ENCODE assay signal across 8 mouse cellular contexts in the genomic region with DNA sequence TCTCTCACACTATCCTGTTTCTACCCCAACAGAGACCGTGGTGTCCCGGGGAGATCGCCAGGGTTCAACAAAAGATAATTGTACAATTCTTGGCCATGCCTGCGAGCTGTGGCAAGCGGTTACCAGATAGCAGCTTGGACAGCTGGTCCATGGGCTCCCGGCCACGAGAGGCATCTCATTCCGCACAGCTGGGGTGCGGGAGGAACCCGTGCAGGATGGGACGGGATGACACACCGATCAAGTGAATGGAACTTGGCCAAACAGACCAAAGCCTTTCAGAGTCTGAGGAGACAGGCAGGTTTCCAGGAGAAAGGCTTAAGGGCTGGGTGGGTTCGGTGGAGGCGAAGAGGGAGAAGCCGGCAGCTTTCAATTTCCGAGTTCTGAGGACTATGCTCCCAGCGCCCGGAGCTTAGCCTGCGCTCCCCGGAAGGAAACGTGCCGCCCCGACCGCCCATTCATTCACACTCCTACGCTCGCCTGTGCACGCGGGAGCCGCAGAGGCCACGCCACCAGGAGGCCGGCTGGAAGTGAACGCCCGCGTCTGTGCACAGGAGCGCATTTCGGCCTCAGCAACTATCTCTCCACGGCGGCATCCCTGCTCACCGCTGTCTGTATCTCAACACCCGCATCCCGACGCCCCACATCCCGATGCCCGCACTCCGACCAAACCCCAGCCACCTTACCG. TPM values are rescaled to one million over a fixed set of nuclear protein-coding genes. Genes with fewer than 3 reads are reported as not detected.
A peak's percentile ranks its signal among the peaks of the same experiment; 100 is the strongest.
DNase-seq lines count a peak whose midpoint lies in the region; ATAC-seq and TF ChIP-seq lines count a peak whose summit lies in the region.

No protein-coding gene starts in this region.

- H3K4me1 ChIP-seq in hindbrain, postnatal 0 days (ENCODE audit: insufficient read depth, low read length): peaks cover 4% of the 10 kb centered on the region

- H3K27ac ChIP-seq in hindbrain, postnatal 0 days: peak overlapping the region; percentile 76

- no peaks in the 10 kb centered on the region for H3K9me3 ChIP-seq in hindbrain, postnatal 0 days (ENCODE audit: low read length)

- peak overlapping the region; percentile 68 for H3K4me3 ChIP-seq in hindbrain, postnatal 0 days (ENCODE audit: low read length)

- ATAC-seq in hindbrain, postnatal 0 days: peak; percentile 72

- peak overlapping the region; percentile 50 for H3K9ac ChIP-seq in hindbrain, postnatal 0 days (replicated peaks; ENCODE audit: low read length)

- peak; percentile 8; the same call in 1 of the 2 replicates for TF ChIP-seq CTCF in hindbrain, postnatal 0 days (IDR thresholded peaks at IDR 0.05; ENCODE audit: low read depth)

- peak; percentile 50 to 51 for DNase-seq in adrenal gland, adult 18-20 months (ENCODE audit: low spot score in 2 of 2)
- DNase-seq in cerebellum, postnatal 36 days: peak; percentile 38 to 40
- DNase-seq in gastrocnemius, adult 18-20 months (ENCODE audit: low spot score): peak; percentile 14
- DNase-seq in hindbrain, postnatal 0 days (ENCODE audit: low spot score): peak; percentile 79
- DNase-seq in left cerebral cortex, adult 18-20 months (ENCODE audit: low spot score in 2 of 2): peak; percentile 64 to 65
- DNase-seq in lung, postnatal 25 days (ENCODE audit: low spot score): peak; percentile 21
- peak; percentile 51 for DNase-seq in ovary, postnatal 36 days (ENCODE audit: low spot score)
- DNase-seq in urinary bladder, adult 2 months (ENCODE audit: low spot score): peak; percentile 32

- H3K36me3 ChIP-seq in hindbrain, postnatal 0 days (ENCODE audit: insufficient read depth, low read length): no peaks in the 10 kb centered on the region

- H3K4me2 ChIP-seq in hindbrain, postnatal 0 days (ENCODE audit: low read depth, low read length): peak overlapping the region; percentile 95

- H3K27me3 ChIP-seq in hindbrain, postnatal 0 days (ENCODE audit: insufficient read depth, low read length): no peaks in the 10 kb centered on the region

- WGBS in hindbrain, postnatal 0 days: 0% methylated on average over 42 of the region's 46 CpGs

RNA-seq across cellular contexts. Expression of gene Psat1, which starts 22.8 kb away (rescaled TPM):
- total RNA-seq in adrenal gland, adult 18-20 months (2021): 100 to 1,000 TPM in 1 of 2 experiments, 10 to 100 TPM in 1; 39.0 to 120 TPM
- total RNA-seq in gastrocnemius, adult 18-20 months (2021): 1 to 10 TPM in 1 of 2 experiments, under 1 TPM in 1; 0.94 to 1.4 TPM
- 84.8 and 96.6 TPM in 2 replicates for total RNA-seq in hindbrain, postnatal 0 days (2014; rRNA removed)
- 79.8 and 92.3 TPM in 2 replicates for polyA plus RNA-seq in hindbrain, postnatal 0 days (2015; fragmentation: Nextera tagmentation; extraction: Ambion mirVana)
- total RNA-seq in left cerebral cortex, adult 18-20 months (2021): 100 to 1,000 TPM in 1 of 2 experiments, 10 to 100 TPM in 1; 96.4 to 113 TPM
- polyA plus RNA-seq in urinary bladder, adult 2 months (2012; rRNA removed): 11.1 and 12.0 TPM in 2 replicates

Comparison
In these comparisons a context has a peak if more than half of its experiments do, and no peak if none do; other contexts are left out.
1. Peak in every context shown above with its lines: DNase-seq, ATAC-seq, H3K4me3 ChIP-seq and H3K27ac ChIP-seq.
2. DNase-seq: peak in every context shown above with its lines; median percentile 79 in hindbrain, postnatal 0 days; 64 in left cerebral cortex, adult 18-20 months; 51 in ovary, postnatal 36 days; 50 in adrenal gland, adult 18-20 months; 39 in cerebellum, postnatal 36 days; 32 in urinary bladder, adult 2 months; 21 in lung, postnatal 25 days; 14 in gastrocnemius, adult 18-20 months.
3. RNA of gene Psat1, which starts 22.8 kb away (total RNA-seq): 39.0 to 120 TPM in adrenal gland, adult 18-20 months, 96.4 to 113 TPM in left cerebral cortex, adult 18-20 months and 84.8 to 96.6 TPM in hindbrain, postnatal 0 days; 0.94 to 1.4 TPM in gastrocnemius, adult 18-20 months; every median in the first group is over 10 times any median in the second.